Mouse (Mus musculus) myocyte (in vitro differentiated cells): ENCODE measurements around the gene Mmp8. TPM values are rescaled to one million over a fixed set of nuclear protein-coding genes. Genes with fewer than 3 reads are reported as not detected.

ENCODE experiments used
- H3K27me3 ChIP-seq: one replicate; pipeline ENCODE4 v1.6.1; 2011; ENCODE audit not compliant: control insufficient read depth, insufficient read depth, insufficient read length
- H3K36me3 ChIP-seq: one replicate; pipeline ENCODE4 v1.6.1; 2011; ENCODE audit not compliant: control insufficient read depth, insufficient read depth
- H3K4me2 ChIP-seq: one replicate; pipeline ENCODE4 v1.6.1; 2011; ENCODE audit warnings: low read depth, control low read depth
- H3K4me3 ChIP-seq: one replicate; pipeline ENCODE4 v1.5.1; 2011; ENCODE audit warnings: mild to moderate bottlenecking, control low read depth, moderate library complexity
- H3K79me2 ChIP-seq: one replicate; pipeline ENCODE4 v1.6.1; 2011; ENCODE audit not compliant: control insufficient read depth, insufficient read depth
- H3ac ChIP-seq: one replicate; pipeline ENCODE4 v1.6.1; 2011; ENCODE audit not compliant: control insufficient read depth, insufficient read length
- CEBPB ChIP-seq: IDR thresholded peaks from 2 replicates; pipeline ENCODE4 v1.6.1; 2011; ENCODE audit warnings: mild to moderate bottlenecking, moderate library complexity; ENCODE audit not compliant: poor library complexity, insufficient read depth, severe bottlenecking
- E2F4 ChIP-seq: IDR thresholded peaks from one replicate; pipeline ENCODE4 v1.6.1; 2011; ENCODE audit warnings: mild to moderate bottlenecking, control low read depth, moderate library complexity; ENCODE audit not compliant: insufficient read depth
- MAX ChIP-seq: IDR thresholded peaks from one replicate; pipeline ENCODE4 v1.6.1; 2011; ENCODE audit warnings: low read depth, mild to moderate bottlenecking, control low read depth
- MYOD1 ChIP-seq, 3 experiments: IDR thresholded peaks; one replicate each; pipeline ENCODE4 v1.6.1; 2011; ENCODE audit warnings: control low read depth in 2 of 3, low read depth in 2 of 3, mild to moderate bottlenecking in 2 of 3, moderate library complexity in 1 of 3; ENCODE audit not compliant: insufficient read length in 2 of 3, control insufficient read depth in 1 of 3
- POLR2A ChIP-seq: IDR thresholded peaks from one replicate; pipeline ENCODE4 v1.6.1; 2011; ENCODE audit warnings: low read depth, mild to moderate bottlenecking, control low read depth, moderate library complexity; ENCODE audit not compliant: insufficient read length
- POLR2AphosphoS2 ChIP-seq: IDR thresholded peaks from one replicate; pipeline ENCODE4 v1.6.1; 2011; ENCODE audit warnings: low read depth, control low read depth; ENCODE audit not compliant: insufficient read length
- REST ChIP-seq: IDR thresholded peaks from one replicate; pipeline ENCODE4 v1.6.1; 2011; ENCODE audit warnings: mild to moderate bottlenecking, control low read depth, moderate library complexity; ENCODE audit not compliant: insufficient read depth, insufficient read length
- TCF3 ChIP-seq: IDR thresholded peaks from one replicate; pipeline ENCODE4 v1.6.1; 2011; ENCODE audit warnings: low read depth, control low read depth; ENCODE audit not compliant: insufficient read length
- USF1 ChIP-seq: IDR thresholded peaks from one replicate; pipeline ENCODE4 v1.6.1; 2011; ENCODE audit warnings: low read depth, mild to moderate bottlenecking, control low read depth, moderate library complexity
- polyA plus RNA-seq: library from polyadenylated mRNA; unstranded; fragments of >200 nt; fragmentation: generic; extraction: Trizol; gene quantifications from one replicate; pipeline ENCODE4 v1.2.1, GENCODE M21; 2012; ENCODE audit warnings: missing spikeins

Gene Mmp8
- polyA plus RNA-seq, 1 experiment: not detected

DNA sequence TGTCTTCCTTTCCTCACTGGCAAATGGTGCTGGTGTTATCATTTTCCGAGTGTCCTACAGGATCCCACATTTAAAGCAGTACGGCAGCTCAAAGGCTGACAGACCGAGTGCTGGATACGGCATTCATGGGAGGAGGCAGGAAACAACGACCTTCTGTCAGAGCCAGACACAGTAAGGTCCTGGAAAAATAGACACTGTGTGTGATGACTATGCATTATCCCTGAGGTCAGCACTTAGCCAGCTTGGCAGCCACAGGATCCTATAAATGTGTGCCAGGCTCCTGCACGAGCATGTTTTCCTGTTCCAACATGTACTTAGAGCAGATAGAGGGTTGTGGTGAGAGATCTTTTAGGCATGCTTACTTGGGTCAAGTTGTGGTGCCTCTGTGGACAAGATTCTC lies 45.7 kb downstream of the Mmp8 start:
- Histone ChIP-seq H3K4me2 (no peak overlapping the region), H3K36me3 (no peaks in the 10 kb centered on the region), H3K79me2 (no peaks in the 10 kb centered on the region), H3K27me3 (no peaks in the 10 kb centered on the region), H3K4me3 (no peak overlapping the region), H3ac (no peak overlapping the region)
- TF ChIP-seq USF1: no peak
- no peak for TF ChIP-seq POLR2A
- TF ChIP-seq E2F4: no peak
- TF ChIP-seq REST: no peak
- TF ChIP-seq CEBPB: no peak
- TF ChIP-seq MYOD1 (IDR thresholded peaks at IDR 0.05; ENCODE audit: control insufficient read depth in 1 of 3, insufficient read length in 2 of 3, low read depth in 2 of 3): no peak
- TF ChIP-seq MAX: no peak
- no peak for TF ChIP-seq POLR2AphosphoS2

DNA sequence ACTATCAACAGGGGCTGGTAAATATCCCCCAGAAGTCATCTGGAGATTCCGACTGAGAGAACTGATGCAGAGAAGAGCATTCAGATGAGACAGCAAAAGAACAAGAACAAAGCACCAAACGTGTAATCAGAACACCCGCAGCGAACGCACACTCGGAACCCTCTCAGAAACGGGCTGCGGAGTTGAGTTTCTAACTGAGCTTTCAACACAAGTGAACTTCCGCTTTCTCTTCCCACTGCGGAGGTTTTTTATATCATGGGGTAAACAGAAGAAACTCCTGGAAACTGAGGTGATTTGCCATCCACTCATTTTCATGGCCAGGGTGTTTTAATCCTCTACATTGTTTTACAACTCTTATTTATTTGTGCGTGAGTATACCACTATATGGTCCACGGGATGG lies 47.4 kb downstream of the Mmp8 start:
- no peaks in the 10 kb centered on the region for H3K27me3 ChIP-seq
- no peak overlapping the region for H3K4me3 ChIP-seq
- no peak overlapping the region for H3K4me2 ChIP-seq
- H3K79me2 ChIP-seq: no peaks in the 10 kb centered on the region
- no peak for TF ChIP-seq MAX
- TF ChIP-seq MYOD1 (IDR thresholded peaks at IDR 0.05; ENCODE audit: control insufficient read depth in 1 of 3, insufficient read length in 2 of 3, low read depth in 2 of 3): no peak
- no peak for TF ChIP-seq POLR2AphosphoS2
- no peak for TF ChIP-seq E2F4
- no peak for TF ChIP-seq USF1
- no peak for TF ChIP-seq TCF3
- TF ChIP-seq POLR2A: no peak
- H3ac ChIP-seq: no peak overlapping the region
- no peaks in the 10 kb centered on the region for H3K36me3 ChIP-seq

Other genes with a start within 250 kb of the Mmp8 start
- gene Mmp12, start 214.1 kb upstream of the Mmp8 start, polyA plus RNA-seq: not detected
- gene Mmp1b, start 170.4 kb upstream of the Mmp8 start, polyA plus RNA-seq: not detected
- 0.04 TPM for gene Mmp3, start 112.6 kb upstream of the Mmp8 start, polyA plus RNA-seq
- 0.05 TPM for gene Mmp10, start 56.1 kb upstream of the Mmp8 start, polyA plus RNA-seq
- not detected for gene Mmp27, start 12.9 kb downstream of the Mmp8 start, polyA plus RNA-seq
- not detected for gene Mmp20, start 69.8 kb downstream of the Mmp8 start, polyA plus RNA-seq
- gene Mmp7, start 133.6 kb downstream of the Mmp8 start, polyA plus RNA-seq: not detected
- 60.9 TPM for gene Tmem123, start 205.6 kb downstream of the Mmp8 start, polyA plus RNA-seq